Mouse (Mus musculus): ENCODE measurements around the gene Vmn2r31. TPM values are rescaled to one million over a fixed set of nuclear protein-coding genes. Genes with fewer than 3 reads are reported as not detected.
"Not testable (repeated sequence)": the region's sequence is repeated elsewhere in the genome, so short reads cannot be mapped to it uniquely, and the experiment has no call there.

Gene Vmn2r31
- not detected in 2 replicates for polyA plus RNA-seq (2015; fragmentation: Nextera tagmentation; extraction: Ambion mirVana)

- not testable (repeated sequence) for H3K27me3 ChIP-seq (ENCODE audit: insufficient read depth, low read length); H3K9me3 ChIP-seq (replicated peaks; ENCODE audit: low read length); DNase-seq (ENCODE audit: low spot score); H3K4me3 ChIP-seq (replicated peaks; ENCODE audit: low read depth, low read length); H3K9ac ChIP-seq (ENCODE audit: low read depth, low read length); H3K4me1 ChIP-seq (replicated peaks; ENCODE audit: insufficient read depth, low read length); H3K4me2 ChIP-seq (ENCODE audit: low read length); ATAC-seq (replicated peaks; ENCODE audit: low FRiP score, low read depth); H3K36me3 ChIP-seq (ENCODE audit: insufficient read depth, low read length); H3K27ac ChIP-seq
Observed at GRCm38 (mm10) chr7:7399603-7400002, at the start of gene Vmn2r31. Gene Vmn2r31, minus strand, starts transcription at chr7:7399703.

GRCm38 (mm10) chr7:7374431-7374830, 25.1 kb downstream of the Vmn2r31 start, which contains the start of gene Gm45783:
Gene Gm45783, minus strand, starts transcription at chr7:7374573.
- not testable (repeated sequence) for H3K9me3 ChIP-seq (replicated peaks; ENCODE audit: low read length); H3K27ac ChIP-seq; H3K27me3 ChIP-seq (ENCODE audit: insufficient read depth, low read length); H3K4me3 ChIP-seq (replicated peaks; ENCODE audit: low read depth, low read length); H3K36me3 ChIP-seq (ENCODE audit: insufficient read depth, low read length); ATAC-seq (replicated peaks; ENCODE audit: low FRiP score, low read depth); DNase-seq (ENCODE audit: low spot score); H3K9ac ChIP-seq (ENCODE audit: low read depth, low read length); H3K4me2 ChIP-seq (ENCODE audit: low read length); H3K4me1 ChIP-seq (replicated peaks; ENCODE audit: insufficient read depth, low read length)
- 53% methylated on average over 12 of the region's 12 CpGs for WGBS

- not testable (repeated sequence) for H3K27me3 ChIP-seq (ENCODE audit: insufficient read depth, low read length); H3K36me3 ChIP-seq (ENCODE audit: insufficient read depth, low read length); ATAC-seq (replicated peaks; ENCODE audit: low FRiP score, low read depth); H3K27ac ChIP-seq; H3K4me3 ChIP-seq (replicated peaks; ENCODE audit: low read depth, low read length); H3K4me2 ChIP-seq (ENCODE audit: low read length); H3K9me3 ChIP-seq (replicated peaks; ENCODE audit: low read length); DNase-seq (ENCODE audit: low spot score); H3K4me1 ChIP-seq (replicated peaks; ENCODE audit: insufficient read depth, low read length); H3K9ac ChIP-seq (ENCODE audit: low read depth, low read length)
- WGBS = no CpG with 5 or more reads among the region's 1 CpGs
Observed at GRCm38 (mm10) chr7:7337509-7337908, 62.0 kb downstream of the Vmn2r31 start, which contains the start of gene Vmn2r30. Gene Vmn2r30, minus strand, starts transcription at chr7:7337609.

Other genes starting within 250 kb of the Vmn2r31 start
- 1.8 and 2.0 TPM in 2 replicates for gene Zfp418, start 228.4 kb downstream of the Vmn2r31 start, polyA plus RNA-seq (2015; fragmentation: Nextera tagmentation; extraction: Ambion mirVana)
- gene Zfp772, start 189.7 kb downstream of the Vmn2r31 start, polyA plus RNA-seq (2015; fragmentation: Nextera tagmentation; extraction: Ambion mirVana) = 5.0 and 5.4 TPM in 2 replicates
- gene Vmn2r29, start 152.4 kb downstream of the Vmn2r31 start, polyA plus RNA-seq (2015; fragmentation: Nextera tagmentation; extraction: Ambion mirVana) = 0.42 and 0.51 TPM in 2 replicates
- 2.2 and 3.3 TPM in 2 replicates for gene Gm45844, start 121.4 kb downstream of the Vmn2r31 start, polyA plus RNA-seq (2015; fragmentation: Nextera tagmentation; extraction: Ambion mirVana)
- 45.2 and 50.3 TPM in 2 replicates for gene Clcn4, start 98.9 kb downstream of the Vmn2r31 start, polyA plus RNA-seq (2015; fragmentation: Nextera tagmentation; extraction: Ambion mirVana)
- not detected in 2 replicates for gene Vmn2r30, start 62.1 kb downstream of the Vmn2r31 start, polyA plus RNA-seq (2015; fragmentation: Nextera tagmentation; extraction: Ambion mirVana)
- gene Gm45783, start 25.1 kb downstream of the Vmn2r31 start, polyA plus RNA-seq (2015; fragmentation: Nextera tagmentation; extraction: Ambion mirVana) = not detected in 2 replicates
- gene Vmn2r32, start 80.3 kb upstream of the Vmn2r31 start, polyA plus RNA-seq (2015; fragmentation: Nextera tagmentation; extraction: Ambion mirVana) = not detected in 2 replicates
- not detected in 2 replicates for gene Vmn2r33, start 167.1 kb upstream of the Vmn2r31 start, polyA plus RNA-seq (2015; fragmentation: Nextera tagmentation; extraction: Ambion mirVana)